Mouse (Mus musculus): ENCODE data around the gene Rasgrf1. TPM values are rescaled to one million over a fixed set of nuclear protein-coding genes. Genes with fewer than 3 reads are reported as not detected.

The Rasgrf1 gene
- polyA plus RNA-seq (2012; rRNA removed), result 0.11 and 0.22 TPM in 2 replicates

DNA sequence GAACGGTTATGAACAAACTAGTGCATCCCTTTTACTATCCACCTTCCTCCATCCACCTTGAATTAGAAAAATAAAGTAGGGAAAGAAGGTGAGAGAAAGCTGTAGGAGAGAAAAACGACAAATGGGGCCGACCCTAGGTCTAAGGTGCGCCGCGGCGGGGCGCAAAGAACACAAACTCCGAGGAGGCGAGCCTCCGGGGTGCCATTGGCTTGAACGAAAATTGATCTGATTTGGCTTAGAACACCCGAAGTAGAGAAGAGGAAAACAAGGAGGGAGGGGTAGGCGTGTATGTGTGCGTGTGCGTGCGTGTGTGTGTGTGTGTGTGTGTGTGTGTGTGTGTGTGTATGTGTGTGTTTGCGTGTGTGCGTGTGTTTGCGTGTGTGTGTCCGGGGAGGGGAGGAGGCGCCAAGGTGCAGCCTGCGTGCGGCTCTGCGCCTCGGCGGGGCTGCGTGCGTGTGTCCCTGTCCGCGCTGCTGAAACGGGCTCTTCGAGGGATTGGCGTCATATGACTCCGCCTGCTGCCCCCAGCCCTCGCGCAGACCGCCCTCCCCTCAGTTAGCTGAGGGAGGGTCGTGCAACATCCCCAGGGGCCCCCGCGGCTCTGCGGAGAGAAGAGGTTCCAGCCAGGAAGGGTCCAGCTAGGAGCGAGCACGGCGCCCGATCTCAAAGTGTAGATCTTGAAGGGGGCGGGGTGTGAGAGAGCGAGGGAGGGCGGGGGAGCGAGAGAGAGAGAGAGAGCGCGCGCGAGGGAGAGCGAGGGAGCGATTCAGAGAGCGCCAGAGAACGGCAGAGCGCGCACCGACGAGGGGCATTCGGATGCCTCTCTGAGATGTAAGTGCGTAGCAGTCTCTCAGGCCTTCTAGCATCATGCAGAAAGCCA, at the start of gene Rasgrf1:
Gene Rasgrf1 (plus strand): TSS at position 778 of the 880 bp plus-strand sequence.
- 3% methylated on average over 62 of the region's 64 CpGs for WGBS

GRCm38 (mm10) chr9:89860145-89860544, 49.6 kb upstream of the Rasgrf1 start:
- TF ChIP-seq POLR2A (IDR thresholded peaks at IDR 0.05; ENCODE audit: control insufficient read depth, extremely low read depth, insufficient read depth, low read length, poor library complexity) (no peak), CTCF (IDR thresholded peaks at IDR 0.05; ENCODE audit: borderline replicate concordance, control insufficient read depth, extremely low read depth, insufficient read depth, low read length, poor library complexity) (no peak)
- Histone ChIP-seq H3K4me1 (replicated peaks; ENCODE audit: control insufficient read depth, insufficient read depth, low read length) (no peaks in the 10 kb centered on the region), H3K36me3 (ENCODE audit: control insufficient read depth, insufficient read depth, low read length) (no peaks in the 10 kb centered on the region), H3K27ac (ENCODE audit: control insufficient read depth, insufficient read depth, low read length) (no peak overlapping the region), H3K4me3 (ENCODE audit: control insufficient read depth, insufficient read depth, low read length) (no peak overlapping the region), H3K27me3 (ENCODE audit: control insufficient read depth, insufficient read depth, low read length) (no peaks in the 10 kb centered on the region)
- DNase-seq, result no peak
- WGBS, result 89% methylated on average over 11 of the region's 11 CpGs

More for the DNA sequence above, at the start of gene Rasgrf1:
- no peak for TF ChIP-seq CTCF (IDR thresholded peaks at IDR 0.05; ENCODE audit: borderline replicate concordance, control insufficient read depth, extremely low read depth, insufficient read depth, low read length, poor library complexity)
- no peak for TF ChIP-seq POLR2A (IDR thresholded peaks at IDR 0.05; ENCODE audit: control insufficient read depth, extremely low read depth, insufficient read depth, low read length, poor library complexity)
- DNase-seq, result no peak
- Histone ChIP-seq H3K4me1 (replicated peaks; ENCODE audit: control insufficient read depth, insufficient read depth, low read length) (no peaks in the 10 kb centered on the region), H3K27me3 (ENCODE audit: control insufficient read depth, insufficient read depth, low read length) (peaks cover 16% of the 10 kb centered on the region; the same call in 1 of the 2 replicates), H3K36me3 (ENCODE audit: control insufficient read depth, insufficient read depth, low read length) (no peaks in the 10 kb centered on the region), H3K4me3 (ENCODE audit: control insufficient read depth, insufficient read depth, low read length) (no peak within 1 kb of the TSS), H3K27ac (ENCODE audit: control insufficient read depth, insufficient read depth, low read length) (no peak within 1 kb of the TSS)

DNA sequence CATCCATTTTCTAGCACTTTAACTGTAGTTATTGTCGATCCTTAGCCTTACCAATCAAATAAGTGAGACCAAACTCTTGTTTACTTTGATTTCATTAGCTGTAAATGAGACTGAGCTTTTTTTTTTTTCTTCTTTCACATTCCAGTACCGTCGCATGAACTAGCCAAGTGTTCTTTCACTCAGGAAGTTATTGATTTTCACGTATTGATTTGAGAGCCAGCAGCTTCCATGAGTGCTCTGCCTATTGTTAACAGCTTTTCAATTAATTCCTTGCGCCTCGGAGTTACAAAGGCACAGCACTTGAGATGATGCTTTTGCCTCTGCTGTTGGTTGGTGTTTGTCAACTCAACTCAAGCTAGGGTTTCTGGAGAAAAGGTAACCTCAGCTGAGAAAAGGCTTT, 49.1 kb upstream of the Rasgrf1 start:
- H3K27ac ChIP-seq (ENCODE audit: control insufficient read depth, insufficient read depth, low read length), result no peak overlapping the region
- TF ChIP-seq POLR2A (IDR thresholded peaks at IDR 0.05; ENCODE audit: control insufficient read depth, extremely low read depth, insufficient read depth, low read length, poor library complexity), result no peak
- no peak for TF ChIP-seq CTCF (IDR thresholded peaks at IDR 0.05; ENCODE audit: borderline replicate concordance, control insufficient read depth, extremely low read depth, insufficient read depth, low read length, poor library complexity)
- H3K4me1 ChIP-seq (replicated peaks; ENCODE audit: control insufficient read depth, insufficient read depth, low read length), result no peaks in the 10 kb centered on the region
- H3K27me3 ChIP-seq (ENCODE audit: control insufficient read depth, insufficient read depth, low read length), result no peaks in the 10 kb centered on the region
- WGBS, result 88% methylated on average over 6 of the region's 6 CpGs
- no peak overlapping the region for H3K4me3 ChIP-seq (ENCODE audit: control insufficient read depth, insufficient read depth, low read length)
- DNase-seq, result no peak
- H3K36me3 ChIP-seq (ENCODE audit: control insufficient read depth, insufficient read depth, low read length), result no peaks in the 10 kb centered on the region

- no peaks in the 10 kb centered on the region for H3K36me3 ChIP-seq (ENCODE audit: control insufficient read depth, insufficient read depth, low read length)
- H3K27ac ChIP-seq (ENCODE audit: control insufficient read depth, insufficient read depth, low read length), result no peak overlapping the region
- H3K27me3 ChIP-seq (ENCODE audit: control insufficient read depth, insufficient read depth, low read length), result no peaks in the 10 kb centered on the region
- WGBS, result 90% methylated on average over 4 of the region's 4 CpGs
- H3K4me3 ChIP-seq (ENCODE audit: control insufficient read depth, insufficient read depth, low read length), result no peak overlapping the region
- TF ChIP-seq POLR2A (IDR thresholded peaks at IDR 0.05; ENCODE audit: control insufficient read depth, extremely low read depth, insufficient read depth, low read length, poor library complexity), result no peak
- no peak for TF ChIP-seq CTCF (IDR thresholded peaks at IDR 0.05; ENCODE audit: borderline replicate concordance, control insufficient read depth, extremely low read depth, insufficient read depth, low read length, poor library complexity)
- no peaks in the 10 kb centered on the region; the same call in 1 of the 2 replicates for H3K4me1 ChIP-seq (replicated peaks; ENCODE audit: control insufficient read depth, insufficient read depth, low read length)
- no peak for DNase-seq
Observed at GRCm38 (mm10) chr9:89867141-89867540, 42.6 kb upstream of the Rasgrf1 start.

DNA sequence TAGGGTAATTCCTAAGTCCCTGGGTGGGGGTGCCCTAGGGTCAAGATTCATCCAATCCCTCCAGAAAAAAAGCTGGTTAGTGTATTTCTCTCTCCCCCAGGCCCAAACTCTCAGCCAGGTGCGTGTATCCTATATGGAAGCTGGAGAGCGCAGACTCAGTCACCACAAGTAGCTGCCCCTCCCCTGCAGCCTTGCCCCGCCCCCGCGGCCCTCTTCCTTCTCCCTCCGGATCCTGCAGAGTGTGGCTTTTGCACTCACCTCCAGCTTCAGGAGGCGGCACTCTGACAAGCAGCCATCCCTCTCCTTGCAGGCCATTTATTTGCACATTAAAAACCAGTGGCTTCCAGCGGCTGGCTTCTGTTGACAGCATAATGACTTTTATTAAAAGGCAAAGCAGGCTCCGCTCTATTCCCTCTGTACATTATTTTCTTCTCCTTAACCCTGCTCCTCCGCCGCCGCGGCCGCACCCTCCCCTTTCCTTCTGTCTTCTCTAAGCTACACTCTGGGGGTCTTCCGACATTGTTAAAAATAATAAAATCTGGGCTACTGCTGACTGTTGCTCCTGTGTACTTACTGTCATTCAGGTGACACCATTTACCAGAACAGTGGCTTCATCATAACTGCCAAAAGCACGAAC, 41.5 kb upstream of the Rasgrf1 start:
- H3K4me1 ChIP-seq (replicated peaks; ENCODE audit: control insufficient read depth, insufficient read depth, low read length), result no peaks in the 10 kb centered on the region; the same call in 1 of the 2 replicates
- 72% methylated on average over 16 of the region's 16 CpGs for WGBS
- no peaks in the 10 kb centered on the region for H3K27me3 ChIP-seq (ENCODE audit: control insufficient read depth, insufficient read depth, low read length)
- no peak for DNase-seq
- no peaks in the 10 kb centered on the region for H3K36me3 ChIP-seq (ENCODE audit: control insufficient read depth, insufficient read depth, low read length)
- H3K27ac ChIP-seq (ENCODE audit: control insufficient read depth, insufficient read depth, low read length), result no peak overlapping the region
- H3K4me3 ChIP-seq (ENCODE audit: control insufficient read depth, insufficient read depth, low read length), result no peak overlapping the region
- TF ChIP-seq POLR2A (IDR thresholded peaks at IDR 0.05; ENCODE audit: control insufficient read depth, extremely low read depth, insufficient read depth, low read length, poor library complexity) (no peak), CTCF (IDR thresholded peaks at IDR 0.05; ENCODE audit: borderline replicate concordance, control insufficient read depth, extremely low read depth, insufficient read depth, low read length, poor library complexity) (no peak)

GRCm38 (mm10) chr9:89869594-89869993, 40.1 kb upstream of the Rasgrf1 start:
- DNase-seq, result no peak
- no peaks in the 10 kb centered on the region for H3K36me3 ChIP-seq (ENCODE audit: control insufficient read depth, insufficient read depth, low read length)
- WGBS, result 6% methylated on average over 2 of the region's 2 CpGs
- H3K27me3 ChIP-seq (ENCODE audit: control insufficient read depth, insufficient read depth, low read length), result no peaks in the 10 kb centered on the region
- no peak overlapping the region for H3K27ac ChIP-seq (ENCODE audit: control insufficient read depth, insufficient read depth, low read length)
- H3K4me3 ChIP-seq (ENCODE audit: control insufficient read depth, insufficient read depth, low read length), result no peak overlapping the region
- H3K4me1 ChIP-seq (replicated peaks; ENCODE audit: control insufficient read depth, insufficient read depth, low read length), result no peaks in the 10 kb centered on the region; the same call in 1 of the 2 replicates
- no peak for TF ChIP-seq POLR2A (IDR thresholded peaks at IDR 0.05; ENCODE audit: control insufficient read depth, extremely low read depth, insufficient read depth, low read length, poor library complexity)
- no peak for TF ChIP-seq CTCF (IDR thresholded peaks at IDR 0.05; ENCODE audit: borderline replicate concordance, control insufficient read depth, extremely low read depth, insufficient read depth, low read length, poor library complexity)

Measured in thymus, adult 2 months (tissue).